Mouse (Mus musculus) CH12.LX (cell line): Measurements from ENCODE around the gene Ptgr2.

Experiments used
- CTCF ChIP-seq, 2 experiments: IDR thresholded peaks in 1 of 2; conservative IDR thresholded peaks in 1 of 2; 2 replicates each; pipeline ENCODE4 v1.5.1; 2011 to 2012; ENCODE audit warnings: low read depth in 2 of 2, low read length in 2 of 2, improper control_type of control experiment in 1 of 2, inconsistent platforms in 1 of 2, mild to moderate bottlenecking in 1 of 2, moderate library complexity in 1 of 2
- E2F4 ChIP-seq: IDR thresholded peaks from 2 replicates; pipeline ENCODE4 v1.6.1; 2011; ENCODE audit warnings: low read depth, low read length, improper control_type of control experiment; ENCODE audit not compliant: insufficient replicate concordance
- ELF1 ChIP-seq: IDR thresholded peaks from 2 replicates; pipeline ENCODE4 v1.6.1; 2014; ENCODE audit warnings: low read depth, mild to moderate bottlenecking, inconsistent platforms, low read length, improper control_type of control experiment
- EP300 ChIP-seq: IDR thresholded peaks from 2 replicates; pipeline ENCODE4 v1.6.1; 2011; ENCODE audit warnings: low read length, improper control_type of control experiment
- HCFC1 ChIP-seq: IDR thresholded peaks from 2 replicates; pipeline ENCODE4 v1.6.1; 2012; ENCODE audit warnings: low read depth, mild to moderate bottlenecking, inconsistent platforms, low read length, improper control_type of control experiment
- MEF2A ChIP-seq: IDR thresholded peaks from 2 replicates; pipeline ENCODE4 v1.6.1; 2014; ENCODE audit warnings: low read depth, mild to moderate bottlenecking, inconsistent platforms, low read length, improper control_type of control experiment, borderline replicate concordance
- ZMIZ1 ChIP-seq: IDR thresholded peaks from 2 replicates; pipeline ENCODE4 v1.6.1; 2012; ENCODE audit warnings: low read depth, mild to moderate bottlenecking, inconsistent platforms, low read length, improper control_type of control experiment
- ZNF384 ChIP-seq: IDR thresholded peaks from 2 replicates; pipeline ENCODE4 v1.6.1; 2012; ENCODE audit warnings: low read depth, low read length, improper control_type of control experiment, inconsistent platforms

- TF ChIP-seq ELF1, result no peak
- no peak for TF ChIP-seq CTCF (conservative IDR thresholded peaks at IDR 0.05 in 1 of 2, IDR thresholded peaks at IDR 0.05 in 1 of 2; ENCODE audit: low read depth in 2 of 2, low read length in 2 of 2)
- no peak for TF ChIP-seq ZNF384
- no peak for TF ChIP-seq MEF2A
- TF ChIP-seq ZMIZ1, result no peak
- TF ChIP-seq HCFC1, result no peak
- TF ChIP-seq E2F4, result no peak
- no peak for TF ChIP-seq EP300
Measured at GRCm38 (mm10) chr12:84336963-84337625, 52.1 kb downstream of the Ptgr2 start.
